Mouse (Mus musculus): ENCODE measurements around the gene Oas1e.

Gene Oas1e

GRCm38 (mm10) chr5:120776801-120777200 is 18.5 kb downstream of the Oas1e start:
- no peak for ATAC-seq (ENCODE audit: low TSS enrichment)

- ATAC-seq (ENCODE audit: low TSS enrichment): no peak
These were observed 19.9 kb downstream of the Oas1e start for GRCm38 (mm10) chr5:120775287-120775985.

- no peak for ATAC-seq (ENCODE audit: low TSS enrichment)
These were observed 25.9 kb downstream of the Oas1e start for GRCm38 (mm10) chr5:120769396-120769795.

GRCm38 (mm10) chr5:120765010-120765409 is 30.3 kb downstream of the Oas1e start:
- ATAC-seq (ENCODE audit: low TSS enrichment): no peak

GRCm38 (mm10) chr5:120761901-120762300 is 33.4 kb downstream of the Oas1e start:
- no peak for ATAC-seq (ENCODE audit: low TSS enrichment)

- no peak for ATAC-seq (ENCODE audit: low TSS enrichment)
These were observed 41.1 kb downstream of the Oas1e start for GRCm38 (mm10) chr5:120754215-120754614.

GRCm38 (mm10) chr5:120752786-120753185 is 42.5 kb downstream of the Oas1e start:
- no peak for ATAC-seq (ENCODE audit: low TSS enrichment)

GRCm38 (mm10) chr5:120751206-120751605 is 44.1 kb downstream of the Oas1e start:
- no peak for ATAC-seq (ENCODE audit: low TSS enrichment)

GRCm38 (mm10) chr5:120749688-120750087 is 45.6 kb downstream of the Oas1e start, which contains the start of gene Oas2:
TSS of gene Oas2 (minus strand) at chr5:120749853.
- no peak for ATAC-seq (ENCODE audit: low TSS enrichment)

GRCm38 (mm10) chr5:120746451-120746850 is 48.9 kb downstream of the Oas1e start:
- no peak for ATAC-seq (ENCODE audit: low TSS enrichment)

- ATAC-seq (ENCODE audit: low TSS enrichment): no peak
These were observed 53.2 kb downstream of the Oas1e start for GRCm38 (mm10) chr5:120742125-120742524.

Data from frontal cortex, adult (tissue).